Comparison of ENCODE assay signal across 24 mouse cellular contexts in genomic region chr9:115237943-115238342, GRCm38 (mm10).
A peak's percentile ranks its signal among the peaks of the same experiment; 100 is the strongest.
DNase-seq lines count a peak whose midpoint lies in the region; ATAC-seq and TF ChIP-seq lines count a peak whose summit lies in the region.
"Had no signal": no experiment of that assay in that cellular context is flagged by ENCODE, and none has a peak within 500 bp of the region (broad histone marks: within the 10 kb centered on the region; RNA-seq: fewer than 3 reads in every experiment).

No protein-coding gene starts in this region.

- no peak for TF ChIP-seq CTCF in midbrain, postnatal 0 days (IDR thresholded peaks at IDR 0.05)
- no peak for TF ChIP-seq CTCF in liver, embryonic 14.5 days (IDR thresholded peaks at IDR 0.05; ENCODE audit: low read depth)

- no peak overlapping the region for H3K4me3 ChIP-seq in midbrain, embryonic 11.5 days (ENCODE audit: low read depth, low read length)
- H3K4me3 ChIP-seq in midbrain, postnatal 0 days (ENCODE audit: low read depth, low read length), result no peak overlapping the region
- H3K4me3 ChIP-seq in liver, embryonic 14.5 days (ENCODE audit: insufficient read depth in 1 of 2, low read depth in 2 of 2, low read length in 2 of 2), result no peak overlapping the region
- H3K4me3 ChIP-seq: forebrain, embryonic 10.5 days; forebrain, embryonic 13.5 days; heart, adult 2 months; heart, embryonic 10.5 days; heart, embryonic 13.5 days; hindbrain, embryonic 12.5 days; hindbrain, embryonic 15.5 days had no signal

- H3K9ac ChIP-seq in midbrain, embryonic 11.5 days (ENCODE audit: low read length), result no peak overlapping the region
- no peak overlapping the region for H3K9ac ChIP-seq in midbrain, postnatal 0 days (replicated peaks; ENCODE audit: low read length, poor library complexity, severe bottlenecking)
- no peak overlapping the region for H3K9ac ChIP-seq in liver, embryonic 14.5 days (replicated peaks)
- H3K9ac ChIP-seq: forebrain, embryonic 13.5 days; heart, embryonic 13.5 days; hindbrain, embryonic 12.5 days; hindbrain, embryonic 15.5 days had no signal

- DNase-seq in midbrain, embryonic 11.5 days (ENCODE audit: low spot score, missing footprints), result peak; percentile 19
- DNase-seq in midbrain, postnatal 0 days (ENCODE audit: low spot score), result no peak
- peak; percentile 45 for DNase-seq in c-Kit-positive CD71-positive TER-119-positive erythroid progenitor cells, embryonic 14.5 days (ENCODE audit: low spot score)
- peak in 2 of 3 experiments; percentile 47 to 52 for DNase-seq in liver, embryonic 14.5 days (ENCODE audit: low read depth in 3 of 3, low spot score in 3 of 3)
- no peak for DNase-seq in layer of hippocampus, adult 18-20 months (ENCODE audit: low spot score in 2 of 2)
- DNase-seq in right cerebral cortex, postnatal 10 days (ENCODE audit: low spot score in 2 of 2), result no peak
- DNase-seq: adrenal gland, adult 8-10 months; adrenal gland, postnatal 25 days; cerebellum, adult 18-20 months; cerebellum, adult 9-10 months; cerebellum, postnatal 14 days; gastrocnemius, postnatal 10 days; gastrocnemius, postnatal 36 days; heart, adult 2 months; heart, postnatal 14 days had no signal

- no peak for ATAC-seq in midbrain, embryonic 11.5 days (ENCODE audit: low FRiP score)
- no peak for ATAC-seq in midbrain, postnatal 0 days (ENCODE audit: low FRiP score)
- ATAC-seq in liver, embryonic 14.5 days (ENCODE audit: insufficient read depth), result no peak
- ATAC-seq: activated CD4-positive, CD25-positive, alpha-beta regulatory T cell, adult 4 months; CD4-positive, CD25-positive, alpha-beta regulatory T cell, adult 4 months; forebrain, embryonic 13.5 days; forebrain, embryonic 16.5 days had no signal

- H3K9me3 ChIP-seq in midbrain, embryonic 11.5 days (ENCODE audit: control insufficient read depth, low read length), result no peaks in the 10 kb centered on the region
- H3K9me3 ChIP-seq in midbrain, postnatal 0 days (ENCODE audit: low read length), result no peaks in the 10 kb centered on the region
- no peaks in the 10 kb centered on the region for H3K9me3 ChIP-seq in liver, embryonic 14.5 days (ENCODE audit: control insufficient read depth, low read length)
- H3K9me3 ChIP-seq: forebrain, embryonic 10.5 days; forebrain, embryonic 13.5 days; heart, embryonic 10.5 days; heart, embryonic 13.5 days; hindbrain, embryonic 12.5 days; hindbrain, embryonic 15.5 days had no signal

- H3K4me2 ChIP-seq in midbrain, embryonic 11.5 days, result no peak overlapping the region
- no peak overlapping the region for H3K4me2 ChIP-seq in midbrain, postnatal 0 days (ENCODE audit: low read depth, low read length, poor library complexity, severe bottlenecking)
- no peak overlapping the region for H3K4me2 ChIP-seq in liver, embryonic 14.5 days (ENCODE audit: low read depth)
- H3K4me2 ChIP-seq: forebrain, embryonic 13.5 days; heart, embryonic 13.5 days; hindbrain, embryonic 12.5 days; hindbrain, embryonic 15.5 days had no signal

- peaks cover 14% of the 10 kb centered on the region for H3K36me3 ChIP-seq in midbrain, embryonic 11.5 days (ENCODE audit: control insufficient read depth, insufficient read depth, low read length)
- peaks cover 15% of the 10 kb centered on the region for H3K36me3 ChIP-seq in midbrain, postnatal 0 days (ENCODE audit: insufficient read depth, low read length)
- H3K36me3 ChIP-seq in liver, embryonic 14.5 days (replicated peaks; ENCODE audit: control insufficient read depth, insufficient read depth, low read depth), result peaks cover 22% of the 10 kb centered on the region

- no peak overlapping the region for H3K27ac ChIP-seq in midbrain, embryonic 11.5 days (ENCODE audit: low read depth, low read length)
- no peak overlapping the region for H3K27ac ChIP-seq in midbrain, postnatal 0 days (ENCODE audit: low read depth, low read length)
- H3K27ac ChIP-seq in liver, embryonic 14.5 days, result no peak overlapping the region
- H3K27ac ChIP-seq: forebrain, embryonic 10.5 days; forebrain, embryonic 13.5 days; heart, adult 2 months; heart, embryonic 10.5 days; heart, embryonic 13.5 days; hindbrain, embryonic 12.5 days; hindbrain, embryonic 15.5 days had no signal

- no peaks in the 10 kb centered on the region for H3K27me3 ChIP-seq in midbrain, embryonic 11.5 days (ENCODE audit: control insufficient read depth, insufficient read depth, low read length)
- H3K27me3 ChIP-seq in midbrain, postnatal 0 days (ENCODE audit: insufficient read depth, low read length), result no peaks in the 10 kb centered on the region
- no peaks in the 10 kb centered on the region for H3K27me3 ChIP-seq in liver, embryonic 14.5 days (ENCODE audit: control insufficient read depth, insufficient read depth, low read length)
- H3K27me3 ChIP-seq: forebrain, embryonic 13.5 days; heart, embryonic 13.5 days; hindbrain, embryonic 12.5 days; hindbrain, embryonic 15.5 days had no signal

- no peak for TF ChIP-seq EP300 in liver, embryonic 14.5 days (IDR thresholded peaks at IDR 0.05; ENCODE audit: low read depth)

- no peaks in the 10 kb centered on the region for H3K4me1 ChIP-seq in midbrain, embryonic 11.5 days (ENCODE audit: control insufficient read depth, insufficient read depth, low read length)
- H3K4me1 ChIP-seq in midbrain, postnatal 0 days (ENCODE audit: insufficient read depth, low read length), result no peaks in the 10 kb centered on the region
- no peaks in the 10 kb centered on the region for H3K4me1 ChIP-seq in liver, embryonic 14.5 days (replicated peaks; ENCODE audit: control insufficient read depth in 2 of 2, insufficient read depth in 2 of 2, low read length in 1 of 2)
- H3K4me1 ChIP-seq: forebrain, embryonic 10.5 days; forebrain, embryonic 13.5 days; heart, embryonic 10.5 days; hindbrain, embryonic 12.5 days; hindbrain, embryonic 15.5 days had no signal

Comparison
In these comparisons a context has a peak if more than half of its experiments do, and no peak if none do; other contexts are left out.
1. DNase-seq: peak in midbrain, embryonic 11.5 days (single experiment), c-Kit-positive CD71-positive TER-119-positive erythroid progenitor cells, embryonic 14.5 days (single experiment) and liver, embryonic 14.5 days (2 of 3); none in midbrain, postnatal 0 days (single experiment), layer of hippocampus, adult 18-20 months (0 of 2) and right cerebral cortex, postnatal 10 days (0 of 2).